Comparison of ENCODE assay signal across 19 mouse cellular contexts in the genomic region with DNA sequence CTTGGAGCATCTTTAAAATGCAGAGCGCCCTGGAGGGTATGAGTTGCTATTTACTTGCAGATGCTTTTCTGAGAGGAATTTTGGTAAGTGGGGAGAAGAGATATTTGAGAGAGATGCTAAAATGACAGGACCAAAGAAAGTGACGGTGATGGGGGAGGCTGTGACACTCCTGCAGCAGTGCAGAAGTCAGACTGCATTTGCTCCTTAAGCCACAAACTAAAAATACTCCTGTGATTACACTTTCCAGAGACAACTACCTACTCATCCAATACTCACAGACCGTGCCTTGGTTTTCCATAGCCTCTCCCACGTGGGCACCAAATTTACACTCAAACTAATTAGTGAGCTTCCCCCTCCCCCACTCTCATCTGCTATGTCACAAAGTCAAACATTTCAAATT. TPM values are rescaled to one million over a fixed set of nuclear protein-coding genes. Genes with fewer than 3 reads are reported as not detected.
"Had no signal": no experiment of that assay in that cellular context is flagged by ENCODE, and none has a peak within 500 bp of the region (broad histone marks: within the 10 kb centered on the region; RNA-seq: fewer than 3 reads in every experiment).

No protein-coding gene starts in this region.

- ATAC-seq: liver, postnatal 0 days; lung, postnatal 0 days; midbrain, embryonic 13.5 days; midbrain, embryonic 15.5 days had no signal

- H3K27me3 ChIP-seq: lung, embryonic 15.5 days; midbrain, embryonic 13.5 days; midbrain, embryonic 15.5 days; neural tube, embryonic 12.5 days had no signal

- DNase-seq: liver, postnatal 0 days; lung, adult 2 months; lung, postnatal 14 days; lung, postnatal 36 days; retina, postnatal 1 day; right cerebral cortex, postnatal 14 days; right cerebral cortex, postnatal 4 days; spleen, adult 18-20 months; thymus, adult 18-20 months; thymus, postnatal 14 days; thymus, postnatal 36 days had no signal

- H3K4me3 ChIP-seq: liver, embryonic 15.5 days; lung, embryonic 15.5 days; megakaryocyte, embryonic 14.5 days; midbrain, embryonic 13.5 days; midbrain, embryonic 15.5 days; neural tube, embryonic 12.5 days had no signal

- H3K36me3 ChIP-seq: liver, embryonic 15.5 days; lung, embryonic 15.5 days; midbrain, embryonic 13.5 days; midbrain, embryonic 15.5 days; neural tube, embryonic 12.5 days had no signal

- H3K4me2 ChIP-seq: liver, embryonic 15.5 days; lung, embryonic 15.5 days; midbrain, embryonic 13.5 days; midbrain, embryonic 15.5 days; neural tube, embryonic 12.5 days had no signal

- H3K9me3 ChIP-seq: liver, embryonic 15.5 days; lung, embryonic 15.5 days; megakaryocyte, embryonic 14.5 days; midbrain, embryonic 13.5 days; midbrain, embryonic 15.5 days; neural tube, embryonic 12.5 days had no signal

- H3K27ac ChIP-seq: liver, embryonic 15.5 days; lung, embryonic 15.5 days; macrophage; midbrain, embryonic 13.5 days; midbrain, embryonic 15.5 days; neural tube, embryonic 12.5 days had no signal

- H3K9ac ChIP-seq: liver, embryonic 15.5 days; liver, postnatal 0 days; lung, embryonic 15.5 days; midbrain, embryonic 13.5 days; midbrain, embryonic 15.5 days; neural tube, embryonic 12.5 days had no signal

RNA-seq across cellular contexts. Expression of gene Tnfaip6, which starts 2.7 kb away (rescaled TPM):
- polyA plus RNA-seq: macrophage had no signal
